Mouse (Mus musculus) c-Kit-positive CD71-positive TER-119-negative erythroid progenitor cells, embryonic 14.5 days (primary cell): Measurements from ENCODE around the gene Lsg1.

ENCODE experiments used
- DNase-seq: peaks from one replicate; pipeline ENCODE4 v3.0.0-alpha.2; 2013; ENCODE audit warnings: low read depth

Gene Lsg1

DNA sequence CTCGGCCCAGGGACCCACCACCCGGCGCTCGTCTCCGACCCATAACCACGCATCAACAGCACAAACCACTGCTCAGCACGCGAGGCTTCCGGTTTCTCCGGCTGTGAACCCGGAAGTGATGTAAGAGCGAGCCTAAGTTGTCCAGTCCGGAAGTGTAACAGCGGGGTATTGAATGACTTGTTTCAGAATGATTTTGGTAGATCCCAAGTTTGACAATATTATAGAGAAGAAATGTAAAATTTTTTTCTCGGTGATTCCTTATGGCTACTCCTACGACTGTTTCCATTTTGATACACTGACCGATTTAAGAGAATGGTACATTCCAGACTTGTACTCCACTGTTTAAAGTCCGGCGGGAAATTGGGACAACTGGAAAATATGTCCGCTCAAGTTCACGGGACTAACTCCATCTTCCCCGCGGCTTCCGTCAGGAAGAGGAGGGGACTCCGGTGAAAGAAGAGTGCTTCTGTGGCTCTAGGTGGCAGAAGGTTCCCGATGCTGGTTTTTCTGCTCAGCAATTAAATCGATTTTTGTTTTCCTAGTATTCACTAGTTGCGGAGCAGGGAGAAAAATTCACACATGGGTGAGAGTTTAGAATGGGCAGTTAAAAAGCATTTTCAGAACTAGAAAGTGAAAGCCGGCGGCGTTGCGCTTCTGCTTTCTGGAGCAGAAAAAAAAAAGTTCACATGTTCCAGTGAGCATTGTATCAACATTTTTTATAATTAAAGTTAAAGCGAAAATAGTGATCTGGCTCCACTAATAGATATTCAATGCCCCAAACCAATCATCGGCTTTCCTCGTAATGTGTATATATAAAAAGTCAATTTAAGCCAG is at the start of gene Lsg1:
Gene Lsg1, minus strand, starts transcription at position 99 of the 834 bp plus-strand sequence.
- peak; percentile 95 for DNase-seq

GRCm38 (mm10) chr16:30633906-30634746 is 46.7 kb upstream of the Lsg1 start:
- no peak for DNase-seq

- DNase-seq: no peak
Observed at GRCm38 (mm10) chr16:30629509-30629908, 42.1 kb upstream of the Lsg1 start.

GRCm38 (mm10) chr16:30628401-30628800 is 41.0 kb upstream of the Lsg1 start:
- DNase-seq: no peak

- DNase-seq: no peak
Observed at GRCm38 (mm10) chr16:30627586-30628337, 40.4 kb upstream of the Lsg1 start.

DNA sequence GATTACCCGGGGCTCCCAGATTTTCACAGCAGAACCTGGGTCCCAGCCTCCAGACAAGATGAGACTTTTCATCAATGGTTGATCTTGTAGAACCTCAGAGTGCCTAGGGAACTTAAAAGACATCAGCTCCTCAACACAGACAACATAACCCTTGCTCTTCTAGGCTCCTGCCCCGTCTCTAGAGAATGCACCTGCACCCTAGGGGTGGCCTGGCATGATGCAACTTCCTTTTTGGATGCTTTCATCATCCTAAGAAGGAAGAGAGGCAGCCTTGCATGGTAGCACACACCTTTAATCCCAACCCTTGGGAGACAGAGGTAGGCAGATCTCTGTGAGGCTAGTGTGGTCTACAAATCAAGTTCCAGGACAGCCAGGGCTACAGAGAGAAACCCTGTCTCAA is 37.2 kb upstream of the Lsg1 start:
- DNase-seq: no peak

GRCm38 (mm10) chr16:30623645-30624044 is 36.3 kb upstream of the Lsg1 start:
- no peak for DNase-seq

- no peak for DNase-seq
Observed at GRCm38 (mm10) chr16:30616281-30616680, 28.9 kb upstream of the Lsg1 start.

GRCm38 (mm10) chr16:30614705-30615317 is 27.4 kb upstream of the Lsg1 start:
- DNase-seq: no peak

DNA sequence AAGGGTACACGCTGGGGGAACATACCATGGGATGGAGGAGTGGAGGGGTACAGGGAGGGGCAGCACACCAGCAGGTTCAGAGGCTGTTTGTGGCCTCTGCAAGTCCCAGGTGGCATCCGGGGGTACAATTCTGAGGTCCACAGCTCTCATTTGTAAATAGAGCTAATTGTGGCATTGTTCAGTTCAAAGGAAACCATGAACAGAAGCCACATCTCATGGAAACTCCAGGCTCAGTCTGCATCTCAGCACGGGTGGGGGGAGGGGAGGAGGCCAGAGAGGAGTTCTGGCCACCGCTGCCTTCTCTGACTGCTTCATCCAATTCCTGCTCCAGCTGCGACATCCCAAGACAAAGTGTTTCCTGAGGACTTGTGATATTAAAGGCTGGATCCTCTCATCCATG is 26.7 kb upstream of the Lsg1 start:
- DNase-seq: no peak

DNA sequence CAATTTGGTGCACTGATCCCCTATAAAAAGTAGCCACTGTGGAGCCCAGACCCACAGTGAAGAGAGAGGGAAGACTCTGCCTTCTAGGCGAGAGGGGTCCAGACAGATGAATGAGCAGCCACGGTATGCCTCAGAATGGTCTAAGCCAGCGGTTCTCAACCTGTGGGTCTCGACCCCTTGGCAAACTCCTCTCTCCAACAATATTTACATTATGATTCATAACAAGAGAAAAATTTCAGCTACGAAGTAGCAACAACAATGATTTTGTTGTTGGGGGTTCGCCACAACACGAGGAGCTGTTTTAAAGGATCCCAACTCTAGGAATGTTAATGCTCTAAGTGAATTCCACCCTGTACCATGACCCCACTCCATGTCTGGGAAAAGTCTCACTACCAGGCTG is 25.7 kb upstream of the Lsg1 start:
- no peak for DNase-seq

- no peak for DNase-seq
Observed at GRCm38 (mm10) chr16:30611331-30611730, 23.9 kb upstream of the Lsg1 start.

DNA sequence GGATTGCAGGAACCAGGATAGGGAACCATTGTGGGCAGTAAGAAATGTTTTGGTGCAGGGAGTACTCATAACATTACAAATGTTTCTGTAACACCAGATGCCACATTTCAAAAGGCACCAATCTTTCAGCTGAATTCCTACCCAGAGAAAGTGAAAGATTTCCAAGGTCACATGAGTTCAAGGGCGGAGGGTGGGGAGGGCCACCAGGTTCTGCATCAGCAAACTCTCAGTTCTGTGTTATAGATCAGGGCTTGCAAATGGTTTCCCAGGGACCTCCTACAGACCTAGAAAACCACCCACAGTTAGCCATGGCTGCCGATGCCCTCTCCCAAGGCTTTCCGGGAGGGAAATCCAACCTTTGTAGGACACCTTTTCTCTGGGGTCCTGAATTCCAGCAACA is 20.5 kb upstream of the Lsg1 start:
- no peak for DNase-seq

DNA sequence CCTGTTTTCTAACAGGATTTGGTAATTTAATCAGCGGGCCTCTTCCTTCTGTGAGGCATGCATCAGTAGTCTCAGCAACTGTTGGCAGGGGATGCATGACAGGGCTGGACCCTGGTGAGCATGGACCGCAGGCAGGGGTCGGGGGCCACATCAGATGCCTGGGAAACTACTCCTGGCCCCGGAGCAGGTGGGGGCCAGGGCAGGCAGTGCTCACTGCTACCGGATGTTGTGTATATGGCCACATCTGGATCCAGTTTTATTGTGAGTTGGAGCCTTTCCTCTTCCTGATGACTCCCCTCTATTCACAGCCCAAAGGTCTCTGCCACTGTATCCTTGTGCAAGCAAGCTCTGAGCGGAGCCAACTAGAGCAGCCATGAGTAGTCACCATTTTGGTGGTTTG is 18.1 kb upstream of the Lsg1 start:
- DNase-seq: no peak

DNA sequence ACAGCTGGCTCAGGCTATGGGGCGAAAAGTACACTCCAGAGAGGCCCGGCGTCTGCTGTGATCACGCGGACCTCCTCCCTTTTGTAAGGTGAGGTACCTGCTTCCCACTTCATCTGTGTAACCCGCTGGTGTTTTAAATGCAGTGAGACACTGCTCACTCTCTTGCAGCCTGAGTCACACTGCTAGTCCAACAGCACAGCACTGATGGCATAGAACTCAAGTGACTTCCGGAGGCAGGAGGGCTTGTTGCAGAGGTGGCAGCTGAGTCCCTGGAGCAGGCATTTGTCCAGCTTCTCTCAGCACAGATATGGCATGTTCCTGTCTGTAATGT is 17.4 kb upstream of the Lsg1 start:
- DNase-seq: no peak

GRCm38 (mm10) chr16:30604061-30604806 is 16.8 kb upstream of the Lsg1 start:
- no peak for DNase-seq

DNA sequence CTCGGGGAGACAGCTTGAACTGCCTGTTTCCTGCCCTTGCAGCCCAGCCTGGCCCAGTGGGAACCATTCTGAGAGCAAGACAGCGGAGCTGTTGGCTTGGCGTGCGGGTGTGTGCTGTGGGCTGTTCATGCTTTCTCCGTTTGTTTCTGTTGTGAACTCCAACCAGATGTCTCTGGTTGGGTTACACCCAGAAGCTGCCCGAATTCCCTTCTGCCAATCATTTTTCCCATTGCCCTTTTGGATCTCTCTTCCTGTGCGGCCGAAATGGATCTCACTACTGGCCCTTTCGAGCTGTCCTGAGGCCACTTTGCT is 16.1 kb upstream of the Lsg1 start:
- DNase-seq: no peak

GRCm38 (mm10) chr16:30602684-30603530 is 15.5 kb upstream of the Lsg1 start:
- no peak for DNase-seq

DNA sequence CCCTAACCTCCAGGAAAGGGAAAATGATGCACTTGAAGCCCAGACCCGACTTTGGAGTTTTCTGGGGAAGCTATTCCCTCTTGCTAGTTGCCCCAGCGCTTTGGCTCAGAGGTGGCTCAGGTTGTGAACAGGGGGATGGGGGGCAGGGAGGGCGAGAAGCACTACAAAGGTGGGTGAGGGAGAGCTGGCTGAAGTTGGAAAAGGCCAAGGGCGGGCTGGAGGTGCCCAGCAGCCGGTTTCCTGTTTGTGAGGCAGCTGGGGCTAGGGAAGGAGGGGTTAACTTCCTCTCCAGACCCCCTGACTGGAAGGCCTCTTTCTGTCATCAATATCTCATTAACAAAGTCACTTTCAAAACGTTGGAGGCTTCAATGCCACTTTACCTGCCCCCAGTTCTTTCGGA is 14.6 kb upstream of the Lsg1 start:
- DNase-seq: no peak

DNA sequence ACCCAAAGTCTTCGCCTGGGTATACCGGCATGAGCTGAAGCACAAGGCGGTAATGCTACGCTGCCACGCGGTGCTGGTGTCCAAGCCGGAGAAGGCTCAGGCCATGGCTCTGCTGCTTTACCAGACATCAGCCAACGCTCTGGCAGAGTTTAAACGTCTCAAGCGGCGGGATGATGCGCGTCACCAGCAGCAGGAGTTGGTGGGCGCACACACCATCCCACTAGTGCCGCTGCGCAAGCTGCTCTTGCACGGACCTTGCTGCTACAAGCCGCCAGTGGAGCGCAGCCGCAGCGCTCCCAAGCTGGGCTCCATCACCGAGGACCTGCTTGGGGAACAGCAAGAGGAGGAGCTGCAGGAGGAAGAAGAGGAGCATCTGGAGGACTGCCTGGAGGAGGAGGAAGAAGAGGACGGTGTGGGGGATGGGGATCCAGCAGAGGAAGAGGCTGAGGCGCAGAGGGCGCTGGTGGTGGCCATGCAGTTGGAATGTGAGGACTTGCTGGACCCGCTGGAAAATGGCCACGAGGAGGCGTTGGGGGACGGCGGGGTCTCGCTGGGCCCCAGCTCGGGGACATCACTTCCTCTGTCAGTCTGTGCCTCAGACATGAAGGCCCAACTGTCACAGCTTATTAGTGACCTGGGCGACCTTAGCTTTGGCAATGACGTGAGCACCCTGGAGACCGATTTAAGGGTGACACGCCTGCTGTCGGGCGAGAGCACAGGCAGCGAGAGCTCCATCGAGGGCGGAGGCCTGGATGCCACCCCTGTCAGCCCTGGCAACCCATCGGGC is 13.8 kb upstream of the Lsg1 start:
- DNase-seq: no peak
